Mouse (Mus musculus) heart, postnatal 0 days (tissue): Measurements from ENCODE around the gene Gpr1.

Experiments used
- CTCF ChIP-seq: IDR thresholded peaks from 2 replicates; pipeline ENCODE4 v1.5.1; 2016; ENCODE audit warnings: antibody characterized with exemption, control low read depth, low read depth
- EP300 ChIP-seq: IDR thresholded peaks from 2 replicates; pipeline ENCODE4 v1.6.1; 2016; ENCODE audit warnings: antibody characterized with exemption, low read depth

- TF ChIP-seq CTCF (no peak), EP300 (no peak)
Observed at GRCm38 (mm10) chr1:63180122-63180521, 34.2 kb downstream of the Gpr1 start.
